Mouse (Mus musculus): ENCODE results near the gene Lcn2.

DNA sequence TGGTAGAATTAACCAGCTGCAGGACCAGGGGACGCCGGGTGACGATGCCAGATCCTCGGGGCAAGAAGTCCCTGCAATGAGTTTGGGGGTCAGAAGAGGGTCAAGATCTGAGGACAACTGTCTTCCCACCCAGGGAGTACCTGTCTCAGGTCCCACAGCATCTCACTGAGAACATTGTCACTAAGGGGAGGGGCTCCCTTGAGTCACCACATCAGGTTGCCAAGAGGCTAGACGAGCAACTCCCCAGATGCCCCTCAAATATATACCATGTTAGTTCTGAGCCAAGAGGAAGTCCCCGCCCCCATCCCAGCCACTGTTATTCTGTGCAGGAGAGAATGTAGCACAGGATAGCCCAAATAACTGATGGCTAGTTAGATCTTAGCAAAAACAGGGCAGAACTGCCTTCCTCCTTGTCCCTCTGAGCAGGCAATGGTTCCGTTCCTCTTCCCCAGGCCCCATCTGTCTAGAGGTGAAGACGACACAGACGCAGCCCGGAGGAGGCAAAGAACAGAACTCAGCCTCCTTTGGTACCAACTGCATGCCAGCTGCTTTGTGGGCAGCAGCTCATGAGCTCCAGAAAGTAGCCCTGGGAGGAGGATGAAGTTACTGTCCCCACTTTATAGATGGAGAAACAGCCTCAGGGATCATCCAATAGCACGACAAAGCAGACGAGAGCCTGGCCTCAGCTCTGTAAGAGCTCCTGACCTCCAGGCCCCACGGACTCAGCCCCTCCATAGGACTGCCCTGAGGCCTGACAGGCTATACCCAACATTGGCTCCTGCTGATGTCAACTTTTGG lies 47.0 kb downstream of the Lcn2 start:
- no peak for TF ChIP-seq CTCF (IDR thresholded peaks at IDR 0.05; ENCODE audit: borderline replicate concordance, extremely low read depth, insufficient read depth, insufficient read length)
- TF ChIP-seq POLR2A (IDR thresholded peaks at IDR 0.05; ENCODE audit: borderline replicate concordance, extremely low read depth, insufficient read depth, insufficient read length, poor library complexity, severe bottlenecking): no peak

Measured in brain, embryonic 14.5 days (tissue).